In genomic region chr4:69677315-69677714, GRCm38 (mm10) we compare ENCODE assay signal across 29 mouse cellular contexts.
"Had no signal": no experiment of that assay in that cellular context is flagged by ENCODE, and none has a peak within 500 bp of the region (broad histone marks: within the 10 kb centered on the region; RNA-seq: fewer than 3 reads in every experiment).

No protein-coding gene starts in this region.

- H3K9me3 ChIP-seq: heart, embryonic 13.5 days; heart, embryonic 15.5 days; hindbrain, embryonic 10.5 days; hindbrain, embryonic 12.5 days; intestine, embryonic 15.5 days; limb, embryonic 10.5 days; limb, embryonic 12.5 days; liver, embryonic 13.5 days; liver, embryonic 15.5 days had no signal

- H3K4me3 ChIP-seq: heart, adult 2 months; heart, embryonic 13.5 days; heart, embryonic 15.5 days; hindbrain, embryonic 10.5 days; hindbrain, embryonic 12.5 days; intestine, embryonic 15.5 days; layer of hippocampus, adult 2 months; left cerebral cortex, adult 2 months; limb, embryonic 10.5 days; limb, embryonic 12.5 days; liver, embryonic 13.5 days; liver, embryonic 15.5 days had no signal

- H3K27me3 ChIP-seq: heart, embryonic 13.5 days; heart, embryonic 15.5 days; hindbrain, embryonic 12.5 days; intestine, embryonic 15.5 days; limb, embryonic 12.5 days; liver, embryonic 13.5 days; liver, embryonic 15.5 days had no signal

- H3K4me2 ChIP-seq: heart, embryonic 11.5 days; heart, embryonic 13.5 days; heart, embryonic 15.5 days; hindbrain, embryonic 12.5 days; hindbrain, embryonic 14.5 days; intestine, embryonic 15.5 days; limb, embryonic 12.5 days; liver, embryonic 11.5 days; liver, embryonic 13.5 days; liver, embryonic 15.5 days had no signal

- H3K4me1 ChIP-seq: heart, embryonic 13.5 days; heart, embryonic 15.5 days; hindbrain, embryonic 10.5 days; hindbrain, embryonic 12.5 days; intestine, embryonic 15.5 days; limb, embryonic 10.5 days; limb, embryonic 12.5 days; liver, embryonic 13.5 days; liver, embryonic 15.5 days had no signal

- H3K27ac ChIP-seq: heart, adult 2 months; heart, embryonic 13.5 days; heart, embryonic 15.5 days; hindbrain, embryonic 10.5 days; hindbrain, embryonic 12.5 days; hindbrain, embryonic 14.5 days; intestine, embryonic 15.5 days; layer of hippocampus, adult 2 months; left cerebral cortex, adult 2 months; limb, embryonic 10.5 days; limb, embryonic 12.5 days; liver, embryonic 13.5 days; liver, embryonic 15.5 days had no signal

- DNase-seq: gastrocnemius, postnatal 14 days; gastrocnemius, postnatal 36 days; heart, adult 11 months; heart, adult 2 months; heart, postnatal 14 days; heart, postnatal 36 days; kidney, adult 18-20 months; kidney, adult 8-10 months; kidney, postnatal 10 days; kidney, postnatal 25 days; kidney, postnatal 4 days; liver; liver, embryonic 13.5 days had no signal

- H3K9ac ChIP-seq: heart, embryonic 13.5 days; heart, embryonic 15.5 days; hindbrain, embryonic 12.5 days; hindbrain, embryonic 14.5 days; intestine, embryonic 15.5 days; limb, embryonic 12.5 days; liver, embryonic 13.5 days; liver, embryonic 15.5 days had no signal

- ATAC-seq: hindbrain, embryonic 16.5 days; inflammation-experienced regulatory T-cells, adult 6 months; intestine, embryonic 15.5 days; intestine, postnatal 0 days had no signal

- H3K36me3 ChIP-seq: heart, embryonic 13.5 days; heart, embryonic 15.5 days; hindbrain, embryonic 10.5 days; hindbrain, embryonic 12.5 days; intestine, embryonic 15.5 days; limb, embryonic 10.5 days; limb, embryonic 12.5 days; liver, embryonic 13.5 days; liver, embryonic 15.5 days had no signal
